Mouse (Mus musculus): ENCODE measurements around the gene Zfp788.
"Not testable (repeated sequence)": the region's sequence is repeated elsewhere in the genome, so short reads cannot be mapped to it uniquely, and the experiment has no call there.

Gene Zfp788

DNA sequence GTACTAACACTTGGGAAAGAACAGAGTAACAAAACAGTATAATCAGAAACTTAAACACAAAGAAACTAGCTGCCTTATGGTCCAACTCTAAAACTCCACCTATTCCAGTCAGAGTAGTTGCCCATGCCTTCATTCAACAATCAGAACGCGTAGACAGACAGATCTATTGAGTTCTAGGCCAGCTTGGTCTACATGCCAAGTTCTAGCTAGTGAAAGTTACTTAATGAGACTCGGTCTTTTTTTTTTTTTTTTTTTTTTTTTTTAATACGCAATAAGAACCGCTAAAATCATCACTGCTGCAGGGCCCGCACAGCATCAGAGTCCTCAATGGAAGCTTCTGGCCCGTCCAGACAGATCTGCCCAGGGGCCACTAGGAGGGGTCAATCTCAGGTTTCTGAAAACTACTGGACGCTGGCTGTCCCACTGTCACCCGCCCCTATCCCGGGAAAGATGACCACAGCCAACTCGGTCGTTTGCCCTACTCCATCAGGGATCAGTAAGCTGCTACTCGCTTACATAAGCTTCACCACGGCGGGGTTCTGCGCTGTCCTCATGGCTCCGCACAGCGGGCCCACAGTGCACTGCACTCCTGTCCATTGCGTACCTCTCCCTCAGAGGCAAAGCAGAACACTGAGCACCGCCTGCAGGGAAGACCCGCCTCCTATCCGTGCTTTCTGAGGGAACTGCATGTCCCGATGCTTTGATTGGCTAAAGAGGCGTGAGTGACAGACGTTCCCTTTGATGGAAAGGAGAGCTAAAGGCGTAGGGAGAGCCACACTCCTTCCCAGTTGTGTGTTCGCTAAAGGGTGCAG is at the start of gene Zfp788:
TSS of gene Zfp788 (plus strand) at position 795 of the 812 bp plus-strand sequence.
- DNase-seq (ENCODE audit: low spot score in 2 of 2): peak; percentile 82 to 86

DNA sequence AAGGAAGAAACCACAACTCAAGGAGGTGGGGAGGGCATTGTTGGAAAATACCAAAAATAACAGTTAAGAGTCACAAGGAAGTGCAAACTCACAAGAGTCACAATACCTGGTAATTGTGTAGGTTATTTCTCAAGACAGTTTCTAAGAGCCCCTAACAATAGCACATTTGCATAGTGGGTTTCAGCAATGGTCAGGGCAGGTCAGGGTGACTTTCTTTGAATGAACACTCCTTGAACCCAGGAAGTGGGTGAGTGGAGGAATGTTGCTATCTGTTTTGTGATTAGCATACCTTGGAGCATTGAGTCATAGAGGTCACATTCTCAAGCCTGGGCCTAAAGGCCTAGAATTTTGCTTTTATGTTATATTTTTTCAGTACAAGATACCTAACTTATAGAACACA is 45.2 kb upstream of the Zfp788 start:
- DNase-seq (ENCODE audit: low spot score in 2 of 2): not testable (repeated sequence)

DNA sequence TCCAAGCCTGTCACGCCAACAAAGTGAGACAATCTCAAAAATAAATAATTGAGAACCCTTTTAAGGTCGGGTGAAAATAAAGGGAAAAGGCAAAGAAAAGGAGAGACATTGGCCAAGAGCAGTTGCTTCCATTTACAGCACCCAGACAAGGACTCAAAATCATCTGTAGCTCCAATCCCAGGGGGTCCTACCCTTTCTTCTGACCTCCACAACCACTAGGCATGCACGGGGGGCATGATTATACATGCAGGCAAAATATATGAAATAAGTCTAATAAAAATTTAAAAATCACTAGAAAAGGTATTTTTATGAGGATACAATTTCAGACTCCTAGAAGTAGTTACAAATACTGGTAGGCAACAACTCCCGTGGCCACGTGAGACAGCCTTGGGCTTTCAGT is 34.4 kb upstream of the Zfp788 start:
- DNase-seq (ENCODE audit: low spot score in 2 of 2): no peak

DNA sequence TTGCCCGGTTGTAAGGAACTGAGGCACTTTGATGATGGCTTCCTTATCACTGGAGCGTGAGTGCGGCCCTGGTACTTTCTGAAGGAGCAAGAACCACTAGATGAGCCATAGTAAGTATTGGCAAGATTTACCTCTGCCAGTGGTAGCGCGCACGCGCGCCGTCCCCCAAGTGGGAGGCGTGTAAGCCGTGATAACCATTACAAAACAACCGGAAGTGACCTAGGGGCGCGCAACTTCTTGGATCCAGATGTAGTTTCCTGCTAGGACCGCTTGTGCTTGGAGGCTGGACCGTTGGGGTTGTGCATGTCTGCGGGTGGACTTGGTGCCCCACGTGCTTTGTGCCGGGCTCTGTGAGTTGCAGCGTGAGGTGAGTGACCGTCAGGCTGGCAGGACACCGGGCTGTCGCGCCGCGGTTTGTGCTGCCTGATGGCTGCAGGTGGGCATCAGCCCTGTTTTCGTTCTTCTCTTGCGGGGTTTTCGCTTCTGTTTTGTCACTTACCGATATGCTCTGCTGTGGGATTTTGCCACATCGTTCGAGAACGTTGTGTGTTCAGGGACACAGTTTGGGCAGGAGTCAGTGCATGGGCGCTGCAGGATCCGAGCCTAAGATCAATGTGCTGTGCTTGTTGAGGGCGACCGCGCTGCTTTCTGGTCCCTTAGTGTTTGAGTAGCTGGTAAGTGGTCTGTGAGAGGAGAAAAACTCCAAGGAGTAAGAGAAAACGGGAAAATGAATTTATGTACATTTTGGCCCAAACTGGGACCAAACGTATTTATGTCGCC is 33.8 kb upstream of the Zfp788 start, which contains the start of gene 2610021A01Rik:
TSS of gene 2610021A01Rik (plus strand) at position 197 of the 780 bp plus-strand sequence.
- peak; percentile 82 to 87 for DNase-seq (ENCODE audit: low spot score in 2 of 2)

DNA sequence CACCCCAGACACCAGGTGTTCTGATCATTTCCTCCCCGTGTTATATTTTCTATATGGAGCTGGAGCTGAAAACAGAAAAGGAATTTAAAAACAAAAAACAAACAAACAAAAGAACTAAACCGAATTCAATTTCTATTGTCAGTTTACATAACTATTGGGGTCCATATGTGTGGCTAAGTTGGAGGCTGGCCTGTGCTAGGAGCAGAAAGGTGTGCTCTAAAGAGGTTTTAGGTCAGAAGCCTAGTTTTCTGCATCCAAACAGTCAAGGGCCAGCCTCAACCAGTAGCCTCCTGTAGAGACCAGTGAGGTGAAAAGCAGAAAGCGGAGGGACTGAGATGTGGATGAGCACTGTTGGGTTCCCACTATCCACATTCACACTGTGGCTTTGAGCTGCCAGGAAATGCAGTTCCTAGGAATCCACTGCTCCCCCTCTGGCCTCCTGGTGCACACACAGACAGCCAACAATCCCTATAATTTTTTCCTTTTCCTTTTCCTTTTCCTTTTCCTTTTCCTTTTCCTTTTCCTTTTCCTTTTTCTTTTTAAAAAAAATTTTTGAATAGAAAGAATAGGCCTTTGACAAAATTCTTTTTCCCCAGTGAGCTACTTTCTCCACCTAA is 33.0 kb upstream of the Zfp788 start:
- DNase-seq (ENCODE audit: low spot score in 2 of 2): no peak

DNA sequence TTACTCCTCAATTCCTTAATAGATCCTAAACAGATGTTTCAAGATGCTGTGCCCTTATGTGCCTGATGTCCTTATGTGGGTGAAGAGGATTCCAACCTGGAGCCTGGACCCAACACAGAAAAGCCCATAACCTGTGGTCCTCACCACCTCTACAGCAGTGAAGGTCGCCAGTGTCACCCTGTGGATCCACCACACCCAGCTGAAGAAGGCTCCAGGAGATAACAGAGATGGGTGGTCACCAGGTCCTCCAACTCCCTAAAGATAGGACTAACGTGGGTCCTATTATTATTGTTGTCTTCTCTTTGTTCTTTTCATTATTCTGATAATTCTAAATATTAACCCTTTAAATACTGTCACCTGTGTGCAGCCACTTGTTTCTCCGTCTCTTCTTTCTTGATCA is 21.3 kb upstream of the Zfp788 start:
- no peak for DNase-seq (ENCODE audit: low spot score in 2 of 2)

DNA sequence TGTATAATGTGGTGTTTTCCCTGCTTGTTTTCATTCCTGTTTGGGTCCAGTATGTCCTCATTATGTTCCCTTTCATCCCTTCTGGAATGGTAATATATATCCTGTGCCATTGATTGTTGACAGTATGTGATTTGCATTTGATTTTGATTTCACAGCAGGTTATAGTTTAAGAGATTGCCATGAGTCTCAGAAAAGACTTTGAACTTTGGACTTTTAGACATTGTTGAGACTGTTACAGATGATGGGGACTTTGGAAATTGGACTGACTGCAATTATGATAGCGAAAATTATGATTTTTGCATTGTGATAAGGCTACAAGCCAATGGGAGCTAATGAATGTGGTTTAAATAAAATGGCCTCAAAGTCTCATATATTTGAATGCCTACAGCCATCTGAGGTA is 16.8 kb upstream of the Zfp788 start:
- not testable (repeated sequence) for DNase-seq (ENCODE audit: low spot score in 2 of 2)

DNA sequence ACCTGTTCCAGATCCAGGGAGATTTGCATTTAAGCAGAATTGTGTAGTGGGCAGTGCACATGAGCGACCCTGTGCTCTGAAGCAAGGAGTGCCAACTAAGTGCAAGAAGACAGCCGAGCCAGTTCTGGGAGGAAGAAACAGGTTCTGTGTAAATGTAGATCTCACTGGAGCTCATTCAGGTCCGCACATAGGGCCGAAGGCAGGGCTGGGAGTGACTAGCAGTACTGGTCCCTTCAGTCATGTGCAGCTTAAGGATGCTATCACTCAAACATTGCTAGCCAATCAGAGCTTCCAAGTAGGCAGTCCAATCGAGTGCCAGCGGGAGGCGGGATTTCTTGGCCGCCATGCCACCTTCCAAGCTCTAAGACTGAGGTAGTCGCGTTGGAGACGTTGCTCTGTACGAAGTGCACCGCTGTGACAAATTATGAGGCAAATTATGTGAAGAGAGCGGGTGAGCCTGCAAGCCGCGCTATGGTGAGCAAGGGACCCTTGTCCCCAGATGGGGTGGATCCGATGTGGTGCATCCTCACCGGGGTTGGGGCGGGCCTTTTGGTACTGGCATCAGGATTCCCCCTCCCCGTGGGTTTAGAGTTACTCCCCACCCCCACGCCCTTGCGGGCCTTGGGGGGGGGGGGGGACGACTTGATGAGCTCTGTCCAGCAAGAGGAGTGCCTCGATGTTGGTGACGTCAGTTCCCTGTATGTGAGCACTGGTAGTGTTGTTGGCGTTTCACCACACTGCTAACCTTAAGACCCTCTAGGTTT is 400 bp downstream of the Zfp788 start:
- peak; percentile 80 to 86 for DNase-seq (ENCODE audit: low spot score in 2 of 2)

DNA sequence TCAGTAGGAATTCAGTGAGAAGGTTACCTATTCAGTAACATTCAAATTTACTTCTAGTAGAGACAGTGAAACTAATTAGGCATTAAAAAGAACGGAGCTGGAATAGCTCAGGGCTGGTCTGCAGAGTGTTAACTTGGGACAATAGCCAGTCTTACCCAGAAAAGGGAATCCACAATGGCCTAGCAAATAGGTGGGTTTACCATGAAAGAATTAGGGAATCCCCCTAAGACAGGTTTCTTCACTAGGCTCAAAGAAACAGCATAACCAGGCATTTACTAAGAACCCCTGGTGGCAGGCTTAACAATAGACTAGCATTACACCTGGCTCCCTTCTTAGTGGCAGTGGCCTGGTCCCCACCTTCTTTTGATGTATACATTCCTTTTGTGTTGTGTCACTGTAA is 41.3 kb downstream of the Zfp788 start:
- DNase-seq (ENCODE audit: low spot score in 2 of 2): not testable (repeated sequence)

Data from spleen, postnatal 4 days (tissue).